Comparison of ENCODE assay signal across 8 mouse cellular contexts in the genomic region with DNA sequence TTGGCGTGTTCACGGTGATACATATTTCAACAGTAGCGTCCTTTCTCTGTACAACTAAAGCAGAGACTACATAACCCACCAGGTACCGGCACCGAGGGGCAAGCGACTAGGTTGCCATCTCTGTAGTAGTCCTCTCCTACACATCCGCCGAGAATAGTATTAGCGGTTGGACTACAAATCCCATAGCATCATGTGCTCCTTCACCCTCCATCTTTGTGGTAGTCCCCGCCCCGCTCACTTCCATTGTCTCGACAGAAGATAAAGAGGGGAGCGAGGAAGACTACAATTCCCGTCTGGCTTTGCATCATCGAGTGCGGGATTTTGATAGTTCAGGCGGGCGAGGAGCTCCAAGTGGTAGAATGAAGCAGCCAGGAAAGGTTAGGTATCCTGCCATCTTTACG. TPM values are rescaled to one million over a fixed set of nuclear protein-coding genes. Genes with fewer than 3 reads are reported as not detected.
A peak's percentile ranks its signal among the peaks of the same experiment; 100 is the strongest.
DNase-seq lines count a peak whose midpoint lies in the region; ATAC-seq lines count a peak whose summit lies in the region.

No protein-coding gene starts in this region.

- H3K4me3 ChIP-seq in hindbrain, embryonic 14.5 days (replicated peaks; ENCODE audit: low read length), result peak overlapping the region; percentile 92

- H3K27me3 ChIP-seq in hindbrain, embryonic 14.5 days (ENCODE audit: control insufficient read depth, insufficient read depth, low read length), result no peaks in the 10 kb centered on the region

- peak overlapping the region; percentile 89 for H3K27ac ChIP-seq in hindbrain, embryonic 14.5 days

- peak overlapping the region; percentile 66 for H3K4me2 ChIP-seq in hindbrain, embryonic 14.5 days (replicated peaks)

- no peaks in the 10 kb centered on the region for H3K9me3 ChIP-seq in hindbrain, embryonic 14.5 days (ENCODE audit: control insufficient read depth, low read length)

- DNase-seq in T-cell, adult 2 months (ENCODE audit: low spot score), result peak; percentile 92
- DNase-seq in cerebellum, postnatal 25 days, result peak; percentile 90 to 92
- peak; percentile 76 to 87 for DNase-seq in frontal cortex, postnatal 25 days (ENCODE audit: low spot score in 2 of 2)
- peak; percentile 96 for DNase-seq in hindbrain, embryonic 14.5 days (ENCODE audit: low spot score)
- DNase-seq in layer of hippocampus, postnatal 36 days, result peak; percentile 92 to 94
- peak; percentile 98 for DNase-seq in lung, postnatal 36 days
- DNase-seq in retina, postnatal 1 day, result peak; percentile 99
- peak; percentile 51 for DNase-seq in urinary bladder, adult 2 months (ENCODE audit: low spot score)

- peak; percentile 88 for ATAC-seq in hindbrain, embryonic 14.5 days (ENCODE audit: low FRiP score)

- peak overlapping the region; percentile 50 for H3K9ac ChIP-seq in hindbrain, embryonic 14.5 days

- peaks cover 22% of the 10 kb centered on the region for H3K36me3 ChIP-seq in hindbrain, embryonic 14.5 days (replicated peaks; ENCODE audit: control insufficient read depth, insufficient read depth)

- H3K4me1 ChIP-seq in hindbrain, embryonic 14.5 days (replicated peaks; ENCODE audit: control insufficient read depth, insufficient read depth, low read length), result peaks cover 16% of the 10 kb centered on the region; the same call in 1 of the 2 replicates

- WGBS in hindbrain, embryonic 14.5 days, result 0% methylated on average over 19 of the region's 19 CpGs

RNA-seq across cellular contexts. Expression of a gene that starts 0.9 kb away (rescaled TPM):
- 5.6 and 6.9 TPM in 2 replicates for polyA plus RNA-seq in hindbrain, embryonic 14.5 days (2014; fragmentation: Nextera tagmentation; extraction: Ambion mirVana)
- 10 to 100 TPM; 63.5 to 65.2 TPM for total RNA-seq in layer of hippocampus, postnatal 36 days (2021)
- polyA plus RNA-seq in urinary bladder, adult 2 months (2012; rRNA removed), result 14.5 and 15.5 TPM in 2 replicates

RNA-seq across cellular contexts. Expression of a gene that starts 13.3 kb away (rescaled TPM):
- 0.25 TPM in 1 of 2 replicates, not detected in the other for polyA plus RNA-seq in hindbrain, embryonic 14.5 days (2014; fragmentation: Nextera tagmentation; extraction: Ambion mirVana)
- not detected for total RNA-seq in layer of hippocampus, postnatal 36 days (2021)
- not detected in 2 replicates for polyA plus RNA-seq in urinary bladder, adult 2 months (2012; rRNA removed)

RNA-seq across cellular contexts. Expression of a gene that starts 24.4 kb away (rescaled TPM):
- polyA plus RNA-seq in hindbrain, embryonic 14.5 days (2014; fragmentation: Nextera tagmentation; extraction: Ambion mirVana), result 4.8 and 7.3 TPM in 2 replicates
- 10 to 100 TPM; 31.1 to 32.6 TPM for total RNA-seq in layer of hippocampus, postnatal 36 days (2021)
- polyA plus RNA-seq in urinary bladder, adult 2 months (2012; rRNA removed), result 36.0 and 42.3 TPM in 2 replicates

RNA-seq across cellular contexts. Expression of a gene that starts 31.2 kb away (rescaled TPM):
- polyA plus RNA-seq in hindbrain, embryonic 14.5 days (2014; fragmentation: Nextera tagmentation; extraction: Ambion mirVana), result 18.7 and 19.1 TPM in 2 replicates
- 10 to 100 TPM; 46.2 to 46.9 TPM for total RNA-seq in layer of hippocampus, postnatal 36 days (2021)
- 4.8 and 13.9 TPM in 2 replicates for polyA plus RNA-seq in urinary bladder, adult 2 months (2012; rRNA removed)

RNA-seq across cellular contexts. Expression of a gene that starts 32.7 kb away (rescaled TPM):
- 3.1 and 4.2 TPM in 2 replicates for polyA plus RNA-seq in hindbrain, embryonic 14.5 days (2014; fragmentation: Nextera tagmentation; extraction: Ambion mirVana)
- 1 to 10 TPM; 2.1 to 2.4 TPM for total RNA-seq in layer of hippocampus, postnatal 36 days (2021)
- polyA plus RNA-seq in urinary bladder, adult 2 months (2012; rRNA removed), result 11.0 and 13.7 TPM in 2 replicates

Comparison
In these comparisons a context has a peak if more than half of its experiments do, and no peak if none do; other contexts are left out.
1. Peak in every context shown above with its lines: DNase-seq, ATAC-seq, H3K4me3 ChIP-seq and H3K27ac ChIP-seq.